Mouse (Mus musculus) erythroblast, embryonic 14.5 days (primary cell): ENCODE results near the gene Polr2h. TPM values are rescaled to one million over a fixed set of nuclear protein-coding genes. Genes with fewer than 3 reads are reported as not detected.

Source experiments
- H3K27me3 ChIP-seq: 2 replicates; pipeline ENCODE4 v1.6.1; 2012; ENCODE audit warnings: inconsistent platforms; ENCODE audit not compliant: control insufficient read depth
- H3K36me3 ChIP-seq: 2 replicates; pipeline ENCODE4 v1.6.1; 2012; ENCODE audit warnings: mild to moderate bottlenecking, inconsistent platforms; ENCODE audit not compliant: control insufficient read depth
- H3K4me1 ChIP-seq: 2 replicates; pipeline ENCODE4 v1.6.1; 2012; ENCODE audit warnings: inconsistent platforms; ENCODE audit not compliant: control insufficient read depth
- H3K4me3 ChIP-seq: replicated peaks from 2 replicates; pipeline ENCODE3; 2012; ENCODE audit warnings: moderate library complexity, mild to moderate bottlenecking, inconsistent platforms
- H3K9me3 ChIP-seq: 2 replicates; pipeline ENCODE4 v1.6.1; 2012; ENCODE audit warnings: low read length, inconsistent platforms, mixed read lengths; ENCODE audit not compliant: control insufficient read depth
- GATA1 ChIP-seq: IDR thresholded peaks from 2 replicates; pipeline ENCODE4 v1.6.1; 2012; ENCODE audit warnings: low read length, inconsistent platforms, mixed read lengths
- TAL1 ChIP-seq: IDR thresholded peaks from 3 replicates; pipeline ENCODE4 v1.6.1; 2012; ENCODE audit warnings: low read length, inconsistent platforms, mixed read lengths
- polyA plus RNA-seq: library from polyadenylated mRNA; stranded (reverse); fragments of >175 nt; gene quantifications from 2 replicates; pipeline ENCODE4 v1.2.3, GENCODE M21; 2012

The Polr2h gene
- polyA plus RNA-seq, 1 experiment: 0.25 TPM

DNA sequence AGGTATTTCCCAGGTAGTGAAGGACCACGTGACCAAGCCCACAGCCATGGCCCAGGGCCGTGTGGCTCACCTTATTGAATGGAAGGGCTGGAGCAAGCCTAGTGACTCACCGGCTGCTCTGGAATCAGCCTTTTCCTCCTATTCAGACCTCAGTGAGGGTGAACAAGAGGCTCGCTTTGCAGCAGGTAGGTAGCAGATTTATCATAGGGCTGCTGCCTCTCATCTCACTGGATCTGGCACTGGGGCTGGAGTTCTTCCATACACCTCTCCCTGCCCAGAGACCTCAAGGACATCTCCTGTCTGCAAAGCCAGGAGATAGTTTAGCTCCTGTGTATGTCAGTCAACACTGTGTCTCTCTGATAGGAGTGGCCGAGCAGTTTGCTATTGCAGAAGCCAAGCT is 18.2 kb upstream of the Polr2h start:
- peaks cover 11% of the 10 kb centered on the region for H3K36me3 ChIP-seq
- peaks cover 50% of the 10 kb centered on the region for H3K27me3 ChIP-seq
- H3K4me3 ChIP-seq: no peak overlapping the region
- TF ChIP-seq TAL1 (no peak), GATA1 (no peak)
- peaks cover 46% of the 10 kb centered on the region for H3K4me1 ChIP-seq
- H3K9me3 ChIP-seq: no peaks in the 10 kb centered on the region; the same call in 1 of the 2 replicates

DNA sequence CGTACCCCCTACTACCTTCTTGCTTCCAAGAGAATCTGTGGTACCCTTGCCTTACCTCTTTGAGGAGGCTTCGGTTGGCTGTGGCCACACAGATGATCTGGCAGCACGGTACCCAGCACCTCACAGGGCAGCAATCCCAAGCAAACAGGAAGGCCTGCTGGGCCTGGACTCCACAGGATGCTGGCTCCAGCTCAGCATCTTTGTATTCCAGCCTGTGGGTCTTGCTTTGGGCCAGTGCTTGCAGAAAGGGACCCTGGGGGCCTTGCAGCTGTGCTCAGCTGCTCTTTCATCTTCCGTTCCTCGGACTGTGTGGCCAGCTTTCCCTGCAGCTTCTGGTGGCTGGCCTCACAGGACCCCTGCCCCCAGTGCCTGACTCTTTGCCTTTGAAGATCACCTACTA is 17.4 kb upstream of the Polr2h start:
- no peaks in the 10 kb centered on the region; the same call in 1 of the 2 replicates for H3K9me3 ChIP-seq
- TF ChIP-seq TAL1: no peak
- H3K27me3 ChIP-seq: peaks cover 42% of the 10 kb centered on the region
- H3K36me3 ChIP-seq: peaks cover 18% of the 10 kb centered on the region
- peaks cover 52% of the 10 kb centered on the region for H3K4me1 ChIP-seq
- no peak overlapping the region for H3K4me3 ChIP-seq

DNA sequence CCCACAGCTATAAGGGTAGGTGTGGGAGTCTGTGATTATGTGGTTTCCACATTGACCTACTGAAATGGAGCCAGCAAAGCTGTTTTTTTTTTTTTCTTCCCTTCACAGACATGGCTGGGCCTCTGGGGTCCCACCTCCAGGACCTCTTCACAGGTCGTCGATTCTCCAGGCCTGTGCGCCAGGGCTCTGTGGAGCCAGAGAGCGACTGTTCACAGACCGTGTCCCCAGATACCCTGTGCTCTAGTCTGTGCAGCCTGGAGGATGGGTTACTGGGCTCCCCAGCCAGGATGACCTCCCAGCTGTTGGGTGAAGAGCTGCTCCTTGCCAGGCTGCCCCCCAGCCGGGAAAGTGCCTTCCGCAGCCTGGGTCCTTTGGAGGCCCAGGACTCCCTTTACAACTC is 16.1 kb upstream of the Polr2h start:
- Histone ChIP-seq H3K4me3 (no peak overlapping the region), H3K4me1 (peaks cover 55% of the 10 kb centered on the region), H3K36me3 (peaks cover 31% of the 10 kb centered on the region), H3K9me3 (no peaks in the 10 kb centered on the region), H3K27me3 (peaks cover 30% of the 10 kb centered on the region)
- TF ChIP-seq GATA1 (no peak), TAL1 (no peak)

DNA sequence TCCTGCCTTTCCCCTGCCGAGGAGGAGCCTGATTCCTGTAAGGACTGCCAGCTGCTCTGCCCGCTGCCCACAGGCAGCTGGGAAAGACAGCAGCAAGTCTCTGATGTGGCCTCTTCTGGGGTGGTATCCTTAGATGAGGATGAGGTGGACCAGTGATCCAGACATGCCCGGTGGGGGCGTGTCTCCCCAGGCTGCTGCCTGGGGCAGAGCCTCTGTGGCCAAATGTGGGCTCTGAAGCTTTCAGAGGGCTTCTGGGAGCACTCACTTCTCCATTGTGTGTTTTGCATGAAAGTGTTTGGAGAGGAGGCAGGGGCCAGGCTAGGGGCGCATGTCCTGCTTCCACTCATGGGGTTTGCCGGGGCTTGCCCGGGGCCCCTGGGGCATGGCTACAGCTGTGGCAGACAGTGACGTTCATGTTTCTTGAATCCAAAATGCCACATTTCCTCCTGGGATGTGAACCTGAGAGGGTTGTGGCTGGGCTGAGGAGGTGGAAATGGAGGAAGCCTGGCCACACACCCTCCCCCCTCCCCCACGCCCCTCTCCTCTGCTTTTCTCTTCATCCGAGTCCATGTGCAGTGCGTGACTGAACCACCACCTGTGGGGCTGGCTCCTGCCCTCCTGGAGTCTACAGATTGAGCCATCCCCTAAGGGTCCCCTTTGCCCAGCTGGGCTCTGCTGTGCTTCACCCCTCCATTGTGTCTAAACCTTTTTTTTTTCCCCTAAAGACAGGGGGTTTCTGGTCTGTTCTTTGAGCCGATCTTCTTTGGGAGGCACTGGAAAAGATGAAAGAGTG is 15.5 kb upstream of the Polr2h start:
- Histone ChIP-seq H3K9me3 (no peaks in the 10 kb centered on the region), H3K27me3 (peaks cover 23% of the 10 kb centered on the region), H3K4me1 (peaks cover 60% of the 10 kb centered on the region), H3K4me3 (peak overlapping the region; percentile 50), H3K36me3 (peaks cover 37% of the 10 kb centered on the region)
- TF ChIP-seq GATA1 (no peak), TAL1 (no peak)

DNA sequence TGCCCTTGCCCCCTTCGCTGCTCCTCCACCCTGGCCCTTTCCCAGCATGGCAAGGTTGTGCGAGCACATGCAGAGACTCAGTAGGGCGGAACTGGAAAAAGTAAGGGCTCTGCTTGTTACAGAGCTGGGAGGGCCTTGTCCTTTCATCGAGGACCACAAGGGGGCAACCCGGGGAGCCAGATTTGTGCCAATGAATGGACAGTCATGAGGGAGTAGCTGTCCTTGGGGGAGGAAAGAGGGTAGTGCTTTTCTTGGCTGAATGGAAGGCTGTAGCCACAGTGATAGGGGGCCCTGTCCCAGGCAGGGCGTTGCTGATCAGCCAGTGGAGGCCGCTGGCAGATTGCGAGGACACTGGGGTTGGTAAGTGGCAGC is 15.0 kb upstream of the Polr2h start:
- TF ChIP-seq GATA1 (no peak), TAL1 (0 out of 3 replicates have a peak, but pooled peaks have one; percentile 12)
- Histone ChIP-seq H3K4me3 (peak overlapping the region; percentile 50), H3K4me1 (peaks cover 66% of the 10 kb centered on the region), H3K9me3 (no peaks in the 10 kb centered on the region), H3K36me3 (peaks cover 43% of the 10 kb centered on the region), H3K27me3 (peaks cover 18% of the 10 kb centered on the region)

DNA sequence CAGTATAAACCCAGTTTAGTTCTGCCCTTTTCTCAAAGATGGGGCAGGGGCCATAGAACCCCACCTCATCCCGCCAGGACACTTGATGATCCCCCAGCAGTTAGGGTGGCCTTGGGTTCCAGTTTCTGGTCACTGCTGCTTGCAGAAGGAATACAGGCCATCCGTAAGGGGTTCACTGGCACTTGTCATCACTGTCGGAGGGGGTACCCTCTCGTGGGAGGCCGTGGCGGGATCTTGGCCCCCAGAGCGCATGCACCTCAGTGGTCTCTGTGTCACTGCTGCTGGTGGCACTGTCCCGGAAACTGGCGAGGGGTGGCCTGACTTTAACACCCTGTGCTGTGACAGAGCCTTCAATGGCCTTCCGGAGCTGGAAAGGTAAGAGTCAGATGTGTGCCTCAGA is 14.4 kb upstream of the Polr2h start:
- Histone ChIP-seq H3K27me3 (peaks cover 12% of the 10 kb centered on the region), H3K4me1 (peaks cover 71% of the 10 kb centered on the region), H3K36me3 (peaks cover 49% of the 10 kb centered on the region), H3K4me3 (peak overlapping the region; percentile 50), H3K9me3 (no peaks in the 10 kb centered on the region)
- no peak for TF ChIP-seq GATA1
- TF ChIP-seq TAL1: no peak

DNA sequence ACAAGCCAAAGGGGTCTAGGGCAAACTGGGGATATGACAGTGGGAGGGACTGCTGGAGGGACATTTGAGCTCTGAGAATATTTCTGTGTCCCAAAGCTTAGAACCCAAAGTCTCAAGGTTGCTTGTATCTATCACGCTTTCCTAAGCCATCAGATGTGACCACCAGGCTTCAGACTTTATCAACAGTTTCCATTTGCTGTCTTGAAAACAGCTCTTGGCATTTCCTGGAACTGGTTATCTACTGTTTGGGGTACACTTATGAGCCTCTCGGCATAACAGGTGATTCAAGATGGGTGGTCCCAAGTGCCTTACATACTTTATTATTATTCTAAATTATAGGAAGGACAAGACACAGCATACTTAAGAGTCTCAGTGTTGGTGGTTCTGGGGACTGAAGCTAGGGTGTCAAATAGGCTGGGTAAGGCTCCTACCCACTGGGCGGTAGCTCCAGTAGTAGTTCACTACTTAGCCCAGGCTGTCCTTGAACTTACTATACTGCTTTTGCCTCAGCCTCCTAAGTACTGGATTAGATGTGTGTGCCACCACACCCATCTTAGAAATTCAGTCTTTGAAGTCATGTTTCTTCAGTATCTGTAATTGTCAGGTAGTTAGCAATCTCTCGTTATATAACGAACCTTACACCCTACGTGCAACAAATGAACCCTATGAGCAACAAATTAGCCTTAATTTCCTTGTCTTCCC is 13.6 kb upstream of the Polr2h start:
- TF ChIP-seq GATA1 (peak; percentile 59), TAL1 (peak; percentile 29; the same call in 1 of the 3 replicates)
- H3K9me3 ChIP-seq: no peaks in the 10 kb centered on the region
- peak overlapping the region; percentile 50 for H3K4me3 ChIP-seq
- peaks cover 79% of the 10 kb centered on the region for H3K4me1 ChIP-seq
- peaks cover 57% of the 10 kb centered on the region for H3K36me3 ChIP-seq
- peaks cover 4% of the 10 kb centered on the region for H3K27me3 ChIP-seq

DNA sequence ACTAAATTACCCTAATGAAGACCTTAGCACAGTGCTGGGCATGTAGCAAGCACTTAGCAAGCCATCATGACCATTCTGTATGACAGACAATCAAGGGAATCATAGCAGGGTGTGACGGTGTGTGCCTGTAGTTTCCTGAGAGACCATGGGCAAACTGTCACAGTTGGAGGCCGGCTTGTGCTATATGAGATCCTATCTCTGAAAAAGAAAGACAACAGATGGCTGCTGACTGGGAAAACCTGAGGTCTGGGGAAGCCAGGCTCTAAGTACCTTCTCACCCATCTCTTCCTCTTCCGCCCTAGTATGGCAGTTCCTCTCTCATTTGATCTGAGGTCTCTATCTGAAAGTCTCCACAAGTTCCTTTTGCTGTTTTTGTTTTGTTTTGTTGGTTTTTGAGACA is 11.7 kb upstream of the Polr2h start:
- TF ChIP-seq GATA1 (no peak), TAL1 (no peak)
- Histone ChIP-seq H3K36me3 (peaks cover 76% of the 10 kb centered on the region), H3K27me3 (no peaks in the 10 kb centered on the region), H3K9me3 (no peaks in the 10 kb centered on the region), H3K4me1 (peaks cover 97% of the 10 kb centered on the region), H3K4me3 (no peak overlapping the region)

DNA sequence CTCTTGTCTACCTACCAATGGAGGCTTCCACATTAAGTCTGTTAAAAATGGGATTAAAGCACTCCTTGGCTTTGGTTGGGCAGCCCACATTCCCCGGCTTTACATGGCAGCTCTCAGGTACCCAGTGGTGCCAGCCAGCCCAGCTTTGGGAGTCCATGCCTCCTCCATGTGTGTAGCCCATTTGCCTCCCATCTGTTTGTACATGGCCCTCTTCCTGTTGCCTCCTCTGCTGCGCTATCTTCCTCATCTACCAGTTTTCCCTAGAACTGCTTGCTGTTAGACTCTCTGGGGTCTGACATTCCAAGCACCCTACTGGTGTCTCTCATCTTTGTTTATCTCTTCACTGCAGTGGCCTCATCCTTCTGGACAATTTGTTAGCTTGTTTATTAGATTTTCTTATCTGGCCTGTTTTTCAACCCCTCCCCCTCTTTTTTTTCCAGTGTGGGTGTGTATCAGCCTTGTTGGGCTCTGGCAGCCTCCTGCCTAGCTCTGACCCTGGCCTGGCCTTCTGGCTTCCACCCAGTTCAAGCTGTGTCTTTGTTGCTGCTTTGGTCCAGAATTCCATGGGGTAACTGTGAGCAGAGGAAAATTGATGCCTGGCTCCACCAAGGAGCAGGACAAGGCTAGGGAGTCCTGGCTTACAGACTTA is 10.9 kb upstream of the Polr2h start:
- peaks cover 100% of the 10 kb centered on the region for H3K4me1 ChIP-seq
- peaks cover 83% of the 10 kb centered on the region for H3K36me3 ChIP-seq
- H3K4me3 ChIP-seq: no peak overlapping the region
- H3K27me3 ChIP-seq: no peaks in the 10 kb centered on the region
- H3K9me3 ChIP-seq: no peaks in the 10 kb centered on the region
- TF ChIP-seq GATA1 (peak; percentile 59; the same call in 1 of the 2 replicates), TAL1 (no peak)
